In the genomic region with DNA sequence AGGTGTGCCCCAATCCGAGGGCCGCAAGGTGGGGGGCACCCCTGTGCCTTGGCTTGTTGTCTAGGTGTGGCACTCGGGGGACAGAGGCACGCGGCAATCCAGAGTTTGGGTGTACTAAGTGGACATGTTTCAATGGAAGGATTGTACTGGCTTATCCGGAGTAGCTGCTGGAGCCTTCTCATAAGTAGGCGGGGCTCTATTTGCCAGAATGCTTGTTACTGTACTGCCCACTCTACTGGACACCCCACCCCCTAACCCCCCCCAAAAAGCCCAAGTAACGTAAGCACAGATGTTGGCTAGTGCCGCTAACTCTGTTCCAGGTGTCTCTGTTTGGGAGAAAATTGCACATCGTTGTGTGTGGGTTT, we compare ENCODE assay signal across 8 mouse cellular contexts. TPM values are rescaled to one million over a fixed set of nuclear protein-coding genes. Genes with fewer than 3 reads are reported as not detected.
DNase-seq lines count a peak whose midpoint lies in the region; ATAC-seq lines count a peak whose summit lies in the region.

No protein-coding gene starts in this region.

- DNase-seq in heart, postnatal 25 days (ENCODE audit: low spot score) = no peak
- peak; percentile 74 for DNase-seq in R1 (ENCODE audit: low read depth, low spot score)
- DNase-seq in cerebellum, postnatal 10 days = no peak
- no peak for DNase-seq in spleen, adult 18-20 months

- H3K9ac ChIP-seq in heart, embryonic 11.5 days (ENCODE audit: low read depth, low read length) = peak overlapping the region; percentile 94
- H3K9ac ChIP-seq in heart, embryonic 16.5 days (ENCODE audit: low read length) = peak overlapping the region; percentile 85
- peak overlapping the region; percentile 83 for H3K9ac ChIP-seq in lung, embryonic 15.5 days
- H3K9ac ChIP-seq in stomach, embryonic 14.5 days (replicated peaks; ENCODE audit: low read depth, low read length) = peak overlapping the region; percentile 47

- peak overlapping the region; percentile 89 for H3K4me3 ChIP-seq in heart, embryonic 11.5 days (ENCODE audit: low read depth, low read length)
- peak overlapping the region; percentile 74 for H3K4me3 ChIP-seq in heart, embryonic 16.5 days (ENCODE audit: low read length)
- H3K4me3 ChIP-seq in lung, embryonic 15.5 days = peak overlapping the region; percentile 83
- H3K4me3 ChIP-seq in stomach, embryonic 14.5 days (ENCODE audit: low read depth, low read length) = peak overlapping the region; percentile 74

- H3K27ac ChIP-seq in heart, embryonic 11.5 days (ENCODE audit: low read depth, low read length) = peak overlapping the region; percentile 86
- H3K27ac ChIP-seq in heart, embryonic 16.5 days (ENCODE audit: low read length) = peak overlapping the region; percentile 90
- H3K27ac ChIP-seq in lung, embryonic 15.5 days = peak overlapping the region; percentile 86
- H3K27ac ChIP-seq in stomach, embryonic 14.5 days (ENCODE audit: low read length) = peak overlapping the region; percentile 78

- H3K4me2 ChIP-seq in heart, embryonic 11.5 days = peak overlapping the region; percentile 94
- peak overlapping the region; percentile 80 for H3K4me2 ChIP-seq in heart, embryonic 16.5 days (ENCODE audit: low read depth, low read length)
- peak overlapping the region; percentile 92 for H3K4me2 ChIP-seq in lung, embryonic 15.5 days
- peak overlapping the region; percentile 72 for H3K4me2 ChIP-seq in stomach, embryonic 14.5 days (replicated peaks; ENCODE audit: low read depth, low read length)

- ATAC-seq in heart, embryonic 11.5 days (replicated peaks; ENCODE audit: insufficient number of reproducible peaks, low FRiP score, low TSS enrichment) = peak; percentile 74
- peak; percentile 61 for ATAC-seq in heart, embryonic 16.5 days (replicated peaks; ENCODE audit: extremely low read depth, insufficient read depth, low FRiP score)
- peak; percentile 79 for ATAC-seq in lung, embryonic 15.5 days (ENCODE audit: borderline replicate concordance, extremely low read depth, low FRiP score, low TSS enrichment)
- peak; percentile 81 for ATAC-seq in stomach, embryonic 14.5 days (ENCODE audit: insufficient number of reproducible peaks, insufficient read depth, low FRiP score, low read depth)

- no peaks in the 10 kb centered on the region for H3K27me3 ChIP-seq in heart, embryonic 11.5 days (ENCODE audit: control insufficient read depth, insufficient read depth, low read length)
- no peaks in the 10 kb centered on the region for H3K27me3 ChIP-seq in heart, embryonic 16.5 days (ENCODE audit: control insufficient read depth, insufficient read depth, low read length)
- H3K27me3 ChIP-seq in lung, embryonic 15.5 days = no peaks in the 10 kb centered on the region
- H3K27me3 ChIP-seq in stomach, embryonic 14.5 days (ENCODE audit: control insufficient read depth, insufficient read depth, low read length) = no peaks in the 10 kb centered on the region

- no peaks in the 10 kb centered on the region for H3K9me3 ChIP-seq in heart, embryonic 11.5 days (replicated peaks; ENCODE audit: control insufficient read depth, low read length)
- no peaks in the 10 kb centered on the region for H3K9me3 ChIP-seq in heart, embryonic 16.5 days (replicated peaks; ENCODE audit: control insufficient read depth, low read length)
- H3K9me3 ChIP-seq in lung, embryonic 15.5 days = no peaks in the 10 kb centered on the region
- no peaks in the 10 kb centered on the region for H3K9me3 ChIP-seq in stomach, embryonic 14.5 days (ENCODE audit: control insufficient read depth, low read depth, low read length)

- intact Hi-C loops in heart, postnatal 25 days (cut with DNase I) = no loop called here

- H3K36me3 ChIP-seq in heart, embryonic 11.5 days (ENCODE audit: control insufficient read depth, insufficient read depth, low read length) = no peaks in the 10 kb centered on the region
- no peaks in the 10 kb centered on the region for H3K36me3 ChIP-seq in heart, embryonic 16.5 days (ENCODE audit: control insufficient read depth, insufficient read depth)
- no peaks in the 10 kb centered on the region for H3K36me3 ChIP-seq in lung, embryonic 15.5 days
- H3K36me3 ChIP-seq in stomach, embryonic 14.5 days (ENCODE audit: control insufficient read depth, insufficient read depth, low read length) = no peaks in the 10 kb centered on the region

- 5% methylated on average over 10 of the region's 10 CpGs for WGBS in heart, embryonic 11.5 days (ENCODE audit: insufficient replicate concordance)
- 2% methylated on average over 10 of the region's 10 CpGs for WGBS in heart, embryonic 16.5 days
- 0% methylated on average over 10 of the region's 10 CpGs for WGBS in lung, embryonic 15.5 days
- 2% methylated on average over 10 of the region's 10 CpGs for WGBS in stomach, embryonic 14.5 days

- H3K4me1 ChIP-seq in heart, embryonic 11.5 days (ENCODE audit: control insufficient read depth, insufficient read depth, low read length) = 0 out of 2 replicates have a peak, but pooled peaks cover 4% of the 10 kb centered on the region
- peaks cover 5% of the 10 kb centered on the region; the same call in 1 of the 2 replicates for H3K4me1 ChIP-seq in heart, embryonic 16.5 days (ENCODE audit: control insufficient read depth, insufficient read depth, low read length)
- peaks cover 11% of the 10 kb centered on the region for H3K4me1 ChIP-seq in lung, embryonic 15.5 days
- H3K4me1 ChIP-seq in stomach, embryonic 14.5 days (ENCODE audit: control insufficient read depth, insufficient read depth, low read length) = no peaks in the 10 kb centered on the region

RNA-seq across cellular contexts. Expression of gene Vps8, which starts 0.6 kb away (rescaled TPM):
- polyA plus RNA-seq in heart, embryonic 11.5 days (2014; fragmentation: Nextera tagmentation; extraction: Ambion mirVana) = 22.5 and 26.7 TPM in 2 replicates
- 10 to 100 TPM; 21.4 to 24.4 TPM for total RNA-seq in heart, postnatal 25 days (2021)
- 25.4 and 30.9 TPM in 2 replicates for polyA plus RNA-seq in heart, embryonic 16.5 days (2015; fragmentation: Nextera tagmentation; extraction: Ambion mirVana)
- 14.3 and 15.5 TPM in 2 replicates for polyA plus RNA-seq in lung, embryonic 15.5 days (2015; fragmentation: Nextera tagmentation; extraction: Ambion mirVana)
- polyA plus RNA-seq in stomach, embryonic 14.5 days (2014; fragmentation: Nextera tagmentation; extraction: Ambion mirVana) = 20.4 and 24.9 TPM in 2 replicates
